Mouse (Mus musculus): Measurements from ENCODE around the gene Lrrc28. TPM values are rescaled to one million over a fixed set of nuclear protein-coding genes. Genes with fewer than 3 reads are reported as not detected.
A peak's percentile ranks its signal among the peaks of the same experiment; 100 is the strongest.

The Lrrc28 gene
- total and polyA plus RNA-seq, 2 experiments from 2014 or later = 22.6 to 48.5 TPM

GRCm38 (mm10) chr7:67477996-67478395 lies 167.1 kb downstream of the Lrrc28 start:
- H3K4me3 ChIP-seq (ENCODE audit: low read length) = no peak overlapping the region
- 30% methylated on average over 8 of the region's 10 CpGs for WGBS
- DNase-seq (ENCODE audit: low spot score) (peak; percentile 61), ATAC-seq (peak; percentile 59)
- no peaks in the 10 kb centered on the region for H3K36me3 ChIP-seq (ENCODE audit: insufficient read depth, low read length)
- H3K27ac ChIP-seq = no peak overlapping the region
- no peak overlapping the region for H3K9ac ChIP-seq (replicated peaks; ENCODE audit: low read length)
- peak overlapping the region; percentile 11; the same call in 1 of the 2 replicates for H3K4me2 ChIP-seq (ENCODE audit: low read depth, low read length)
- H3K4me1 ChIP-seq (ENCODE audit: insufficient read depth, low read length) = peaks cover 11% of the 10 kb centered on the region; the same call in 1 of the 2 replicates
- H3K9me3 ChIP-seq (ENCODE audit: low read length) = no peaks in the 10 kb centered on the region
- TF ChIP-seq CTCF (IDR thresholded peaks at IDR 0.05; ENCODE audit: low read depth) = no peak
- no peaks in the 10 kb centered on the region for H3K27me3 ChIP-seq (ENCODE audit: insufficient read depth, low read length)

GRCm38 (mm10) chr7:67471295-67471694 lies 173.8 kb downstream of the Lrrc28 start:
- DNase-seq (ENCODE audit: low spot score) (no peak), ATAC-seq (no peak)
- no peak overlapping the region for H3K27ac ChIP-seq
- H3K4me2 ChIP-seq (ENCODE audit: low read depth, low read length) = no peak overlapping the region
- no peaks in the 10 kb centered on the region for H3K9me3 ChIP-seq (ENCODE audit: low read length)
- H3K4me3 ChIP-seq (ENCODE audit: low read length) = no peak overlapping the region
- 0 out of 2 replicates have a peak, but pooled peaks cover 4% of the 10 kb centered on the region for H3K4me1 ChIP-seq (ENCODE audit: insufficient read depth, low read length)
- H3K36me3 ChIP-seq (ENCODE audit: insufficient read depth, low read length) = no peaks in the 10 kb centered on the region
- no peak overlapping the region for H3K9ac ChIP-seq (replicated peaks; ENCODE audit: low read length)
- no peak for TF ChIP-seq CTCF (IDR thresholded peaks at IDR 0.05; ENCODE audit: low read depth)
- H3K27me3 ChIP-seq (ENCODE audit: insufficient read depth, low read length) = no peaks in the 10 kb centered on the region
- 65% methylated on average over 11 of the region's 11 CpGs for WGBS

- no peak for ATAC-seq
- Histone ChIP-seq H3K36me3 (ENCODE audit: insufficient read depth, low read length) (no peaks in the 10 kb centered on the region), H3K27me3 (ENCODE audit: insufficient read depth, low read length) (no peaks in the 10 kb centered on the region), H3K4me2 (ENCODE audit: low read depth, low read length) (no peak overlapping the region), H3K27ac (no peak overlapping the region), H3K9ac (replicated peaks; ENCODE audit: low read length) (no peak overlapping the region), H3K4me1 (ENCODE audit: insufficient read depth, low read length) (0 out of 2 replicates have a peak, but pooled peaks cover 4% of the 10 kb centered on the region), H3K9me3 (ENCODE audit: low read length) (no peaks in the 10 kb centered on the region), H3K4me3 (ENCODE audit: low read length) (no peak overlapping the region)
- DNase-seq (ENCODE audit: low spot score) = no peak
- WGBS = 26% methylated on average over 7 of the region's 7 CpGs
- TF ChIP-seq CTCF (IDR thresholded peaks at IDR 0.05; ENCODE audit: low read depth) = no peak
Observed at GRCm38 (mm10) chr7:67468802-67469408, 176.2 kb downstream of the Lrrc28 start.

GRCm38 (mm10) chr7:67468180-67468579 lies 176.9 kb downstream of the Lrrc28 start:
- H3K4me1 ChIP-seq (ENCODE audit: insufficient read depth, low read length) = 0 out of 2 replicates have a peak, but pooled peaks cover 4% of the 10 kb centered on the region
- DNase-seq (ENCODE audit: low spot score) (no peak), ATAC-seq (no peak)
- H3K9ac ChIP-seq (replicated peaks; ENCODE audit: low read length) = no peak overlapping the region
- H3K4me3 ChIP-seq (ENCODE audit: low read length) = no peak overlapping the region
- 52% methylated on average over 3 of the region's 3 CpGs for WGBS
- no peaks in the 10 kb centered on the region for H3K36me3 ChIP-seq (ENCODE audit: insufficient read depth, low read length)
- no peaks in the 10 kb centered on the region for H3K9me3 ChIP-seq (ENCODE audit: low read length)
- no peak overlapping the region for H3K27ac ChIP-seq
- no peak overlapping the region for H3K4me2 ChIP-seq (ENCODE audit: low read depth, low read length)
- H3K27me3 ChIP-seq (ENCODE audit: insufficient read depth, low read length) = no peaks in the 10 kb centered on the region
- no peak for TF ChIP-seq CTCF (IDR thresholded peaks at IDR 0.05; ENCODE audit: low read depth)

GRCm38 (mm10) chr7:67466322-67466721 lies 178.7 kb downstream of the Lrrc28 start:
- H3K9me3 ChIP-seq (ENCODE audit: low read length) = no peaks in the 10 kb centered on the region
- no peaks in the 10 kb centered on the region for H3K27me3 ChIP-seq (ENCODE audit: insufficient read depth, low read length)
- ATAC-seq (no peak), DNase-seq (ENCODE audit: low spot score) (no peak)
- H3K9ac ChIP-seq (replicated peaks; ENCODE audit: low read length) = no peak overlapping the region
- H3K4me1 ChIP-seq (ENCODE audit: insufficient read depth, low read length) = peaks cover 8% of the 10 kb centered on the region; the same call in 1 of the 2 replicates
- no peak for TF ChIP-seq CTCF (IDR thresholded peaks at IDR 0.05; ENCODE audit: low read depth)
- H3K27ac ChIP-seq = no peak overlapping the region
- H3K4me2 ChIP-seq (ENCODE audit: low read depth, low read length) = no peak overlapping the region
- no peak overlapping the region for H3K4me3 ChIP-seq (ENCODE audit: low read length)
- WGBS = 82% methylated on average over 2 of the region's 2 CpGs
- no peaks in the 10 kb centered on the region for H3K36me3 ChIP-seq (ENCODE audit: insufficient read depth, low read length)

GRCm38 (mm10) chr7:67464633-67465032 lies 180.4 kb downstream of the Lrrc28 start:
- no peak overlapping the region for H3K9ac ChIP-seq (replicated peaks; ENCODE audit: low read length)
- peaks cover 8% of the 10 kb centered on the region; the same call in 1 of the 2 replicates for H3K4me1 ChIP-seq (ENCODE audit: insufficient read depth, low read length)
- H3K4me3 ChIP-seq (ENCODE audit: low read length) = no peak overlapping the region
- H3K27ac ChIP-seq = no peak overlapping the region
- no peaks in the 10 kb centered on the region for H3K27me3 ChIP-seq (ENCODE audit: insufficient read depth, low read length)
- ATAC-seq (no peak), DNase-seq (ENCODE audit: low spot score) (no peak)
- no peak overlapping the region for H3K4me2 ChIP-seq (ENCODE audit: low read depth, low read length)
- WGBS = 88% methylated on average over 8 of the region's 8 CpGs
- no peak for TF ChIP-seq CTCF (IDR thresholded peaks at IDR 0.05; ENCODE audit: low read depth)
- H3K36me3 ChIP-seq (ENCODE audit: insufficient read depth, low read length) = no peaks in the 10 kb centered on the region
- H3K9me3 ChIP-seq (ENCODE audit: low read length) = no peaks in the 10 kb centered on the region

GRCm38 (mm10) chr7:67463565-67463964 lies 181.5 kb downstream of the Lrrc28 start:
- H3K27ac ChIP-seq = no peak overlapping the region
- H3K4me1 ChIP-seq (ENCODE audit: insufficient read depth, low read length) = peaks cover 7% of the 10 kb centered on the region; the same call in 1 of the 2 replicates
- no peaks in the 10 kb centered on the region for H3K27me3 ChIP-seq (ENCODE audit: insufficient read depth, low read length)
- H3K9me3 ChIP-seq (ENCODE audit: low read length) = no peaks in the 10 kb centered on the region
- no peaks in the 10 kb centered on the region for H3K36me3 ChIP-seq (ENCODE audit: insufficient read depth, low read length)
- DNase-seq (ENCODE audit: low spot score) (peak; percentile 7), ATAC-seq (peak; percentile 30; the same call in 1 of the 2 replicates)
- TF ChIP-seq CTCF (IDR thresholded peaks at IDR 0.05; ENCODE audit: low read depth) = no peak
- H3K4me2 ChIP-seq (ENCODE audit: low read depth, low read length) = no peak overlapping the region
- 16% methylated on average over 7 of the region's 7 CpGs for WGBS
- H3K9ac ChIP-seq (replicated peaks; ENCODE audit: low read length) = no peak overlapping the region
- no peak overlapping the region for H3K4me3 ChIP-seq (ENCODE audit: low read length)

Other genes with a start within 250 kb of the Lrrc28 start
- 4.3 and 5.3 TPM in 2 replicates for gene Ttc23, start 2.1 kb upstream of the Lrrc28 start, total RNA-seq (2014; rRNA removed)
- gene Ttc23, start 2.1 kb upstream of the Lrrc28 start, polyA plus RNA-seq (2015; fragmentation: Nextera tagmentation; extraction: Ambion mirVana) = 6.2 and 8.2 TPM in 2 replicates
- 6.4 and 7.8 TPM in 2 replicates for gene Synm, start 114.5 kb upstream of the Lrrc28 start, total RNA-seq (2014; rRNA removed)
- 5.8 TPM in 2 replicates for gene Synm, start 114.5 kb upstream of the Lrrc28 start, polyA plus RNA-seq (2015; fragmentation: Nextera tagmentation; extraction: Ambion mirVana)

All from hindbrain, postnatal 0 days (tissue).